Mouse (Mus musculus) forebrain, embryonic 10.5 days (tissue): ENCODE data around the gene Gcnt1. TPM values are rescaled to one million over a fixed set of nuclear protein-coding genes. Genes with fewer than 3 reads are reported as not detected.

Experiments used
- DNase-seq: peaks from one replicate; pipeline ENCODE4 v3.0.0-alpha.2; 2017; ENCODE audit warnings: low spot score; ENCODE audit errors: extremely low spot score
- H3K27ac ChIP-seq: fragments of 300-500 bp; sonication (generic); 2 replicates; pipeline ENCODE4 v1.5.1; 2016; ENCODE audit warnings: mild to moderate bottlenecking
- H3K27me3 ChIP-seq: fragments of 300-500 bp; sonication (generic); 2 replicates; pipeline ENCODE4 v1.6.1; 2016; ENCODE audit warnings: mild to moderate bottlenecking; ENCODE audit not compliant: poor library complexity, severe bottlenecking
- H3K36me3 ChIP-seq: fragments of 300-500 bp; sonication (generic); replicated peaks from 2 replicates; pipeline ENCODE4 v1.6.1; 2016; ENCODE audit warnings: mild to moderate bottlenecking, moderate library complexity
- H3K4me1 ChIP-seq: fragments of 300-500 bp; sonication (generic); 2 replicates; pipeline ENCODE4 v1.6.1; 2016
- H3K4me3 ChIP-seq: fragments of 300-500 bp; sonication (generic); 2 replicates; pipeline ENCODE4 v1.5.1; 2016; ENCODE audit warnings: mild to moderate bottlenecking, moderate library complexity
- H3K9me3 ChIP-seq: fragments of 300-500 bp; sonication (generic); 2 replicates; pipeline ENCODE4 v1.6.1; 2016; ENCODE audit warnings: mild to moderate bottlenecking, moderate library complexity
- WGBS: fragments of 180-500 bp; shearing (Covaris S2); methylation state at CpG from one replicate; pipeline ENCODE4 v1.1.7; 2016; 5-methylcytosine and 5-hydroxymethylcytosine counted together
- polyA plus RNA-seq: library from polyadenylated mRNA; unstranded; fragments of >200 nt; fragmentation: Nextera tagmentation; extraction: Ambion mirVana; gene quantifications from 2 replicates; pipeline ENCODE4 v1.2.1, GENCODE M21; 2016

Gene Gcnt1
- 2.6 and 2.8 TPM in 2 replicates for polyA plus RNA-seq

GRCm38 (mm10) chr19:17372701-17373100, at the start of gene Gcnt1:
Gene Gcnt1, minus strand, starts transcription at chr19:17372844.
- H3K36me3 ChIP-seq, result no peaks in the 10 kb centered on the region
- H3K27ac ChIP-seq, result no peak within 1 kb of the TSS
- DNase-seq, result no peak
- no peaks in the 10 kb centered on the region for H3K4me1 ChIP-seq
- no peaks in the 10 kb centered on the region for H3K27me3 ChIP-seq
- WGBS, result 88% methylated on average over 3 of the region's 3 CpGs
- no peaks in the 10 kb centered on the region for H3K9me3 ChIP-seq
- no peak within 1 kb of the TSS for H3K4me3 ChIP-seq

DNA sequence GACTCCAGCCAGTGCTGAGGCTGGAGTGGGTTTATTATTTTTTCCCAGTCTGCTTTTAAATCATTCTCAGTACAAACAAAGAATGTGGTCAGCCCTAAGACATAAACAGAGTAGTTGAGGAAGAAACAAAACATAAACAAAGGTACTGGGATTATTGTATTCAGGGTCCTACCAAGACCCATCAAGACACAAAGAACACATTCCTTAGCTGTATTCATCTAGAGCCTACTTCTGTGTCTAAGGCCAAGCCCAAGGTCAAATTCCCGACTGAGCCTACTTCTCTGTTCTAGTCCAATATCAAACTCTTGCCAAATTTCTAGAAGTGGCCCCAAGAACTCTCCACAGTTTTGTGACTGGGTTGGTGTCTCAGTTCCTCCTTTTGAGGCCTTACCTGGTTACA, 45.2 kb upstream of the Gcnt1 start:
- H3K4me3 ChIP-seq, result no peak overlapping the region

GRCm38 (mm10) chr19:17412915-17413459, 40.3 kb upstream of the Gcnt1 start:
- H3K36me3 ChIP-seq, result no peaks in the 10 kb centered on the region
- no peak overlapping the region for H3K27ac ChIP-seq
- H3K9me3 ChIP-seq, result no peaks in the 10 kb centered on the region
- H3K4me3 ChIP-seq, result no peak overlapping the region
- H3K27me3 ChIP-seq, result no peaks in the 10 kb centered on the region
- peaks cover 9% of the 10 kb centered on the region for H3K4me1 ChIP-seq
- 53% methylated on average over 4 of the region's 4 CpGs for WGBS
- no peak for DNase-seq

More for the DNA sequence above, 45.2 kb upstream of the Gcnt1 start:
- Histone ChIP-seq H3K36me3 (no peaks in the 10 kb centered on the region), H3K4me1 (peaks cover 5% of the 10 kb centered on the region; the same call in 1 of the 2 replicates), H3K27me3 (no peaks in the 10 kb centered on the region), H3K9me3 (no peaks in the 10 kb centered on the region), H3K27ac (no peak overlapping the region)
- WGBS, result 91% methylated on average over 1 of the region's 1 CpGs
- DNase-seq, result no peak

GRCm38 (mm10) chr19:17410465-17411065, 37.9 kb upstream of the Gcnt1 start:
- Histone ChIP-seq H3K4me1 (peaks cover 9% of the 10 kb centered on the region), H3K27ac (no peak overlapping the region), H3K4me3 (no peak overlapping the region), H3K27me3 (no peaks in the 10 kb centered on the region), H3K36me3 (no peaks in the 10 kb centered on the region), H3K9me3 (no peaks in the 10 kb centered on the region)
- 92% methylated on average over 5 of the region's 5 CpGs for WGBS
- DNase-seq, result no peak

- peaks cover 9% of the 10 kb centered on the region for H3K4me1 ChIP-seq
- no peaks in the 10 kb centered on the region for H3K9me3 ChIP-seq
- no peaks in the 10 kb centered on the region for H3K36me3 ChIP-seq
- no peak for DNase-seq
- H3K4me3 ChIP-seq, result no peak overlapping the region
- no peaks in the 10 kb centered on the region for H3K27me3 ChIP-seq
- H3K27ac ChIP-seq, result no peak overlapping the region
- WGBS, result 70% methylated on average over 3 of the region's 3 CpGs
Observed at GRCm38 (mm10) chr19:17409351-17409750, 36.7 kb upstream of the Gcnt1 start.

GRCm38 (mm10) chr19:17408591-17408990, 35.9 kb upstream of the Gcnt1 start:
- no peaks in the 10 kb centered on the region for H3K27me3 ChIP-seq
- H3K36me3 ChIP-seq, result no peaks in the 10 kb centered on the region
- H3K4me1 ChIP-seq, result peaks cover 9% of the 10 kb centered on the region
- H3K9me3 ChIP-seq, result no peaks in the 10 kb centered on the region
- H3K4me3 ChIP-seq, result no peak overlapping the region
- no peak for DNase-seq
- no peak overlapping the region for H3K27ac ChIP-seq

- H3K36me3 ChIP-seq, result no peaks in the 10 kb centered on the region
- DNase-seq, result no peak
- no peak overlapping the region for H3K27ac ChIP-seq
- H3K9me3 ChIP-seq, result no peaks in the 10 kb centered on the region
- H3K4me3 ChIP-seq, result no peak overlapping the region
- 93% methylated on average over 5 of the region's 5 CpGs for WGBS
- no peaks in the 10 kb centered on the region for H3K27me3 ChIP-seq
- no peaks in the 10 kb centered on the region for H3K4me1 ChIP-seq
Observed at GRCm38 (mm10) chr19:17406823-17407222, 34.2 kb upstream of the Gcnt1 start.

DNA sequence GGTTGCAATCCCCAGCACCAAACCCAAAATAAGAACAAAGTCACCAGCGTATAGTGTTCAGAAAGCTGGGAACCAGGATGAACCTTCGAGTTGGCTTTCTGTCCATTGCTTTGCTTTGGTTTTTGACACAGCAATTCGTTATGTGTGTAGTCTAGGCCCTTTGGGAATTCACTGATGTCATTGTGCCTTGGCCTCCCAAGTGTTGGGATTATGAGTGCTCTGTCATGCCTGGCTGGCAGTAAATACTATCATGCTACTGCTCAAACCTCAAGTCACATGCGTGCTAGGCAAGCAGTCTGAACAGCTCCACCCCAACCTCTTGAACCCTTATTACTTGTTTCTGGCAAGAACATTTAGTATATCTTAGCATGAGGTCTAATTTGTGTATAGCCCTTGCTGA, 30.5 kb upstream of the Gcnt1 start:
- H3K27ac ChIP-seq, result no peak overlapping the region
- no peaks in the 10 kb centered on the region for H3K27me3 ChIP-seq
- 86% methylated on average over 4 of the region's 4 CpGs for WGBS
- no peaks in the 10 kb centered on the region for H3K4me1 ChIP-seq
- H3K4me3 ChIP-seq, result no peak overlapping the region
- no peak for DNase-seq
- no peaks in the 10 kb centered on the region for H3K9me3 ChIP-seq
- H3K36me3 ChIP-seq, result peaks cover 29% of the 10 kb centered on the region

DNA sequence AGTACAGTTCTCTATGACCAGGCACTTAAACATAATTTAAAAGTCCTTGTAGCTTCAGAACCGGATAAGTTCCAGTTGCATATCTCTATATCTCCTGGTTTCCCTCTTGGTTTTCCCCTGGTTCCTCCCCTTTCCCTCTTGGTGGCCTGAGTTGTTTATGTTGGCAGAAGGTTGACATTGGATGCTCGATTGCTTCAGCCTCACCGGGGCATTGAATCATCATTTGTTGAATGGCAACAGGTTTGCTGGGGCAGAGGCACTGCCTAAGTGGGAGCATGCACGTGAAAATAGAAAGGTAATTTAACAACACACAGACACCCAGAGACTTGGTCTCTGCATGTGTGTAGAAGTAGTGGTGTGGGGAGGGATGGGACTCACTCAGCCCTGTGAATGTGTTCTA, 27.9 kb upstream of the Gcnt1 start:
- no peak for DNase-seq
- WGBS, result 89% methylated on average over 4 of the region's 4 CpGs
- H3K27ac ChIP-seq, result no peak overlapping the region
- H3K9me3 ChIP-seq, result no peaks in the 10 kb centered on the region
- peaks cover 52% of the 10 kb centered on the region for H3K36me3 ChIP-seq
- H3K4me1 ChIP-seq, result no peaks in the 10 kb centered on the region
- no peak overlapping the region for H3K4me3 ChIP-seq
- H3K27me3 ChIP-seq, result no peaks in the 10 kb centered on the region

- Histone ChIP-seq H3K27me3 (no peaks in the 10 kb centered on the region), H3K4me1 (peaks cover 4% of the 10 kb centered on the region), H3K4me3 (no peak overlapping the region), H3K9me3 (no peaks in the 10 kb centered on the region), H3K27ac (no peak overlapping the region), H3K36me3 (peaks cover 53% of the 10 kb centered on the region)
- 89% methylated on average over 4 of the region's 4 CpGs for WGBS
- DNase-seq, result no peak
Observed at GRCm38 (mm10) chr19:17399965-17400364, 27.3 kb upstream of the Gcnt1 start.

GRCm38 (mm10) chr19:17397922-17398321, 25.3 kb upstream of the Gcnt1 start:
- Histone ChIP-seq H3K27me3 (peaks cover 7% of the 10 kb centered on the region), H3K4me3 (no peak overlapping the region), H3K27ac (no peak overlapping the region), H3K4me1 (peaks cover 16% of the 10 kb centered on the region), H3K36me3 (peaks cover 53% of the 10 kb centered on the region), H3K9me3 (no peaks in the 10 kb centered on the region)
- no peak for DNase-seq
- 86% methylated on average over 5 of the region's 5 CpGs for WGBS

- Histone ChIP-seq H3K27ac (no peak overlapping the region), H3K36me3 (peaks cover 53% of the 10 kb centered on the region), H3K27me3 (peaks cover 18% of the 10 kb centered on the region), H3K4me1 (peaks cover 17% of the 10 kb centered on the region), H3K9me3 (no peaks in the 10 kb centered on the region), H3K4me3 (no peak overlapping the region)
- DNase-seq, result no peak
- 86% methylated on average over 4 of the region's 4 CpGs for WGBS
Observed at GRCm38 (mm10) chr19:17396802-17397201, 24.2 kb upstream of the Gcnt1 start.

DNA sequence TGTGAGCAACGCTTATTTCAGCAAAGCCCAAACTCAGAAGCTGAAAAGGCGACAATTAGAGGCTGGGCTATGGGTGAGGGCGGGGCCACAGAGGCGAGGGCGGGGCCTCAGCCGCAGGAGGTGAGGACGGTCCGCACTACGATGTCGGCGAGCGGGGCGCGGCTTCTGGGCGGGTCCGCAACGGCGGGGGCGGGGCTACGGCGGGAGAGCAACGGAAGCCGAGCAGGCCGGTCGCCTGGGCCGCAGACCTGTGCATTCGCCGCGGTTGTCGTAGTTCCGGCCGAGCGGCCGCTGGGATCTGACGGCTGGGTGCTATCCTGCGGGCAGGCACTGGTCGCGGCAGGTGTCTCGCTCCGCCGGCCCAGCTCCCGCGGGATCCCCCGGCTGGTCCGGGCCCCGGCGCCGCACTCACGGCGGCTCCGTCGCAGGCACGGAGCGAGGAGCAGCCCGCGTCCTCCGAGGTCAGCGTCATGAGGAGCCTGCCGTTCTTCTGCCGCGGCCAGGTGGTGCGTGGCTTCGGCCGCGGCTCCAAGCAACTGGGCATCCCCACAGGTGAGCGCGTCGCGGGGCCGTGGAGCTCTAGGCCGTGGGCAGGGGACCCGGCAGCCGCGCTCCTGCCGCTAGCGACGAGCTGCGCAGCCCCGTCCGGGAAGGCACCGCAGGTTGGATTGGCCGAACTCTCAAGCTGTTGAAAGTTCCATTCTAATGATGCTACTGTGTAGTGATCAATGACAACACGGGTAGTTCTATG, 21.4 kb upstream of the Gcnt1 start, which contains the start of gene Rfk:
Gene Rfk (plus strand): TSS at position 203 of the 751 bp plus-strand sequence.
- H3K4me3 ChIP-seq, result peak within 1 kb of the TSS; percentile 92
- peak within 1 kb of the TSS; percentile 90 for H3K27ac ChIP-seq
- peak; percentile 93 for DNase-seq

More for the DNA sequence above, 21.4 kb upstream of the Gcnt1 start, which contains the start of gene Rfk:
- Histone ChIP-seq H3K27me3 (peaks cover 23% of the 10 kb centered on the region), H3K4me1 (peaks cover 17% of the 10 kb centered on the region), H3K36me3 (peaks cover 32% of the 10 kb centered on the region), H3K9me3 (no peaks in the 10 kb centered on the region)
- under 1% methylated on average over 83 of the region's 83 CpGs for WGBS
